Mouse (Mus musculus): ENCODE data around the gene Evc. TPM values are rescaled to one million over a fixed set of nuclear protein-coding genes. Genes with fewer than 3 reads are reported as not detected.

Evc gene
- polyA plus RNA-seq, 1 experiment = 2.1 TPM

DNA sequence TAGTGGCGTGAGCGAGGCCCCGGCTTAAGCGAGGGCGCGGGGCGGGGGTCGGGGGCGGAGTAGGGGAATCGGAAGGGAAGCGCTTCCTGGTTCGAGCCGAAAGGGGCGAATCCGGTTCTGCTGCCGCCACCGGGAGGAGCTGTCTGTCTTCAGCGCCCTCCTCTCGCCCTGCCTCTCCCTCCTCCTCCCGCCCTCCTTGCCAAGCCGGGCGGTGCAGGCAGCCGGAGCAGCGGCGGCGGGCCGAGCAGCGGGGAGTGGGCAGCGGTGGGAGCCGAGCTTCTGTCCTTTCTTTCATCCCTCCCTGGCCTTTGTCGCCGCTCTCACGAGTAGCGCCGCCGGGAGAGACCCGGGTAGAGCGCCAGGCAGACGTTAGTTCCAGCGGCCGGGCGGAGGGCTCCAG lies 91.0 kb downstream of the Evc start:
- H3K4me1 ChIP-seq (replicated peaks; ENCODE audit: control insufficient read depth, insufficient read depth, low read length) = peaks cover 7% of the 10 kb centered on the region; the same call in 1 of the 2 replicates
- H3K27ac ChIP-seq (ENCODE audit: control insufficient read depth, insufficient read depth, low read length) = no peak overlapping the region
- TF ChIP-seq CTCF (IDR thresholded peaks at IDR 0.05; ENCODE audit: borderline replicate concordance, control insufficient read depth, extremely low read depth, insufficient read depth, low read length, poor library complexity) (no peak), POLR2A (IDR thresholded peaks at IDR 0.05; ENCODE audit: control insufficient read depth, extremely low read depth, insufficient read depth, low read length, poor library complexity) (no peak)
- H3K36me3 ChIP-seq (ENCODE audit: control insufficient read depth, insufficient read depth, low read length) = no peaks in the 10 kb centered on the region
- DNase-seq = peak; percentile 53
- peak overlapping the region; percentile 3; the same call in 1 of the 2 replicates for H3K4me3 ChIP-seq (ENCODE audit: control insufficient read depth, insufficient read depth, low read length)
- 5% methylated on average over 42 of the region's 42 CpGs for WGBS
- peaks cover 6% of the 10 kb centered on the region; the same call in 1 of the 2 replicates for H3K27me3 ChIP-seq (ENCODE audit: control insufficient read depth, insufficient read depth, low read length)

DNA sequence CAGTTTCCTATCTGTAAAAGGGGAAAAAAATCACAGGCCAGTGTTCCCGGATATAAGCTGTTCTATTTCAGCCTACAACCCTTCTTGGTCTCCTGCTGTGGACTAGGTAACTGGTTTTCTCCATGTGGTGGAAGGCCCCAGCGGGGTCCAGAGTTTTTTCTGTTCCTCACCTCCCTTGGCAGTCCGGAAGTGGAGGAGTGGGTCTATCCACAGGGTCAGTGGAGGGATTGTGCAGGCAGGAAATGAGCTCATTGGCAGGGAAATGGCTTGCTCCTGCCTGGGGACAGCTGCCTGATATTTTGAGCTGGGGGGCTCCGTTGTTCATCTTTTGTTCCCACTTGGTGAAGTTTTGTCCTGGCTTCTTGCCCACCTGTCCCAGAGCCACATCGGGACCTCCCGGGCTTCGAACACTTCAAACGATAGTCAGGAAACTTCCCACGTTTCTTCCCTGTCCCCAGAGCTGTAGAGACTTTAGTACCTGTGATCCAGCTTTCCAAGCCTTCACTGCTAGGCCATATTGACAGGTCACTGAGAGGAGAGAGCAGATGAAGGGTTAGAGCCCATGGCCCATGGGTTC lies 91.9 kb downstream of the Evc start:
- Histone ChIP-seq H3K4me3 (ENCODE audit: control insufficient read depth, insufficient read depth, low read length) (no peak overlapping the region), H3K36me3 (ENCODE audit: control insufficient read depth, insufficient read depth, low read length) (no peaks in the 10 kb centered on the region), H3K27me3 (ENCODE audit: control insufficient read depth, insufficient read depth, low read length) (peaks cover 6% of the 10 kb centered on the region; the same call in 1 of the 2 replicates), H3K4me1 (replicated peaks; ENCODE audit: control insufficient read depth, insufficient read depth, low read length) (peaks cover 7% of the 10 kb centered on the region; the same call in 1 of the 2 replicates), H3K27ac (ENCODE audit: control insufficient read depth, insufficient read depth, low read length) (no peak overlapping the region)
- TF ChIP-seq POLR2A (IDR thresholded peaks at IDR 0.05; ENCODE audit: control insufficient read depth, extremely low read depth, insufficient read depth, low read length, poor library complexity) = no peak
- TF ChIP-seq CTCF (IDR thresholded peaks at IDR 0.05; ENCODE audit: borderline replicate concordance, control insufficient read depth, extremely low read depth, insufficient read depth, low read length, poor library complexity) = no peak
- DNase-seq = no peak
- WGBS = 22% methylated on average over 9 of the region's 9 CpGs

DNA sequence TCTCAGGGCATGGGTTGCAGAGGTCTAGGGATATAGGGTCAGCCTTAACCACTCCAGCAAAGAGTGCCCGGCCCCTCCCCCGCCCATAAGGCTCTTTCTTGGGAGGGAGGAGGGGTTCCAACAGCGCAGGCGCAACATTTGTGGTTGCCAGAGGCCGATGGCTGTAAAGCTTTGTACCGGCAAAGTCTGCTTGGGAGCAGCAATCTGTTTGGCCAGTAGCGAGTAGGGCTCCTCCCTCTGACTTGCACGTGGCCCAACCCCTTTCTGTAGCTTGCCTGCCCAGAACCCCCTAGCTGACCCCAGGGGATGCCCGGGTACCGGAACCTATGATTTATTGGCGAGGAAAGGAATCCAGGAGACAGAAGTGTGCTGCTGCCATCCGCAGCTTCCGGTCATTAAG lies 92.5 kb downstream of the Evc start:
- DNase-seq = no peak
- Histone ChIP-seq H3K4me1 (replicated peaks; ENCODE audit: control insufficient read depth, insufficient read depth, low read length) (peaks cover 7% of the 10 kb centered on the region; the same call in 1 of the 2 replicates), H3K27ac (ENCODE audit: control insufficient read depth, insufficient read depth, low read length) (no peak overlapping the region), H3K27me3 (ENCODE audit: control insufficient read depth, insufficient read depth, low read length) (peaks cover 6% of the 10 kb centered on the region; the same call in 1 of the 2 replicates), H3K36me3 (ENCODE audit: control insufficient read depth, insufficient read depth, low read length) (no peaks in the 10 kb centered on the region), H3K4me3 (ENCODE audit: control insufficient read depth, insufficient read depth, low read length) (no peak overlapping the region)
- 13% methylated on average over 13 of the region's 13 CpGs for WGBS
- TF ChIP-seq POLR2A (IDR thresholded peaks at IDR 0.05; ENCODE audit: control insufficient read depth, extremely low read depth, insufficient read depth, low read length, poor library complexity) (no peak), CTCF (IDR thresholded peaks at IDR 0.05; ENCODE audit: borderline replicate concordance, control insufficient read depth, extremely low read depth, insufficient read depth, low read length, poor library complexity) (no peak)

DNA sequence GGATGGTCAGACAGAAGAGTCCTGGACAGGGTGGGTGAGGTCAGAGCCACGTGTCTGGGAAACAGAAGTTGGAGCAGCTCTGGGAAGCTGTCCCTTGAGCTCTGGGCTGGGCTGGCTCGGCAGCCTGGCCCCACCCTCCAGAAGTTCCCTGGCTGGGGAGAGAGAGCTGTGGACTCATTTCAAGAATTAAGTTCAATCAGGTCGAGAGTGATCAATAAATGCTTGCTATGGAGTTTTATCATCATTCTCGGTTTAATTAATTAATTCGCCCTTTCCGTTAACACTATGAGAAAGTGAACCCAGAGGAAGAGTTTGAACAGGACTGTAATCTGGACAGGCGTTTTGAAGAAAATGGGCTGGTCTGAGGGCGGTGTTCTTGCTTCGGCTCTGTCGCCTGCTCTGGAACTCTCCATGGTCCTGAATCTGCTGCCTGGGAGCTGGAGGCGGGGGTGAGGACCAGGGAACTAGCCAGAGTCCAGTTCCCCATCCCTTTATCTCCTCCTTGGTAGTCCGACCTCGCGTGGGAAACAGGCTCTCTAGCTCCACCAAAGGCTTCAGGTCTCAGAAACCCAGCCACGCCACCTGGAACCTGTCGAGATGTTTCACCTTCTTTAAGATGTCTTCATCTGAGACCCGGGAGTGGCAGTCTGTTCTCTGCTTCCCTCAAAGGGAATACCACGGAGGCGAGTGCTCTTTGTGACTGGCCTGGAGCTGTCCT lies 93.4 kb downstream of the Evc start:
- no peaks in the 10 kb centered on the region for H3K36me3 ChIP-seq (ENCODE audit: control insufficient read depth, insufficient read depth, low read length)
- peaks cover 7% of the 10 kb centered on the region; the same call in 1 of the 2 replicates for H3K4me1 ChIP-seq (replicated peaks; ENCODE audit: control insufficient read depth, insufficient read depth, low read length)
- no peak overlapping the region for H3K27ac ChIP-seq (ENCODE audit: control insufficient read depth, insufficient read depth, low read length)
- peak; percentile 50 for DNase-seq
- peaks cover 6% of the 10 kb centered on the region; the same call in 1 of the 2 replicates for H3K27me3 ChIP-seq (ENCODE audit: control insufficient read depth, insufficient read depth, low read length)
- H3K4me3 ChIP-seq (ENCODE audit: control insufficient read depth, insufficient read depth, low read length) = no peak overlapping the region
- 6% methylated on average over 19 of the region's 19 CpGs for WGBS
- no peak for TF ChIP-seq CTCF (IDR thresholded peaks at IDR 0.05; ENCODE audit: borderline replicate concordance, control insufficient read depth, extremely low read depth, insufficient read depth, low read length, poor library complexity)
- TF ChIP-seq POLR2A (IDR thresholded peaks at IDR 0.05; ENCODE audit: control insufficient read depth, extremely low read depth, insufficient read depth, low read length, poor library complexity) = no peak

DNA sequence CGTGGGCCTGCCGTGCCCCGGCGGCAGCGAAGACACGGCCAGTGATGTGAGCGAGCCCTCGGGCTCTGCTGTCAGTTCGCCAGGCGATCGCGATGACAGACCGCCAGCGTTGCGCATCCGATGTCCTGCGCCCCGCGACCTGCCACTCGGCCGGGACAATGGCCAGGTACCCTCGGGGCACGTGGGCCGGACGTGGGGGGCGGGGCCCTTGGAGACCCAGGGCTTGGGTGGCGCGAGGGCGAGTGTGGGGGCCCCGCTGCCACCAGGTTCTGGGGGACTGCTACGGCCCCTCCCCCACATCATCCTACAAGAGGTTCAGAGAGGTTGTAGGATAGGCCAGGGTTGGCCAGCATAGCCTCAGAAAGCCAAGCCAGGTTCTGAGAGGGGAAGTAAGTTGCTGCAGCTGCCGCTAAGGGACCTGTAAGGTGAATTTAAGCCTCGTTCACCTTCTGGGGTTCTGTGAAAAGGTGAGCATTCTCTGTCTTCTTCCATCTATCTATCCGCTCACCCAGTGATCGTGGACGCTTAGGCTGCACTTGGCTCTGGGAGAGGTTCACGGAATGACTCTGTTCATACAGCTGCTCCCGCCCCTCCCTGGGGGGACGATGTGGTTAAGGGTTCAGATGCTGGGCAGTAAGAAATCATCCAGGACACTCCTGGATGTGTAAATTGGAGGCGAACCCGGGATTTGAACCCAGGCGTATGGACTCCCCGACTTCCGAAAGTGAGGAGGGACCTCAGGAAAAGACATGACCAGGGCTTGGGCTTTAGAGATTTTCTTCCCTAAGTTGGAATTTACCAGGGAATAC lies 94.1 kb downstream of the Evc start:
- H3K36me3 ChIP-seq (ENCODE audit: control insufficient read depth, insufficient read depth, low read length) = no peaks in the 10 kb centered on the region
- no peak overlapping the region for H3K27ac ChIP-seq (ENCODE audit: control insufficient read depth, insufficient read depth, low read length)
- TF ChIP-seq POLR2A (IDR thresholded peaks at IDR 0.05; ENCODE audit: control insufficient read depth, extremely low read depth, insufficient read depth, low read length, poor library complexity) = no peak
- no peak for TF ChIP-seq CTCF (IDR thresholded peaks at IDR 0.05; ENCODE audit: borderline replicate concordance, control insufficient read depth, extremely low read depth, insufficient read depth, low read length, poor library complexity)
- DNase-seq = no peak
- H3K4me3 ChIP-seq (ENCODE audit: control insufficient read depth, insufficient read depth, low read length) = no peak overlapping the region
- H3K27me3 ChIP-seq (ENCODE audit: control insufficient read depth, insufficient read depth, low read length) = peaks cover 6% of the 10 kb centered on the region; the same call in 1 of the 2 replicates
- H3K4me1 ChIP-seq (replicated peaks; ENCODE audit: control insufficient read depth, insufficient read depth, low read length) = peaks cover 7% of the 10 kb centered on the region; the same call in 1 of the 2 replicates
- WGBS = 18% methylated on average over 44 of the region's 44 CpGs

DNA sequence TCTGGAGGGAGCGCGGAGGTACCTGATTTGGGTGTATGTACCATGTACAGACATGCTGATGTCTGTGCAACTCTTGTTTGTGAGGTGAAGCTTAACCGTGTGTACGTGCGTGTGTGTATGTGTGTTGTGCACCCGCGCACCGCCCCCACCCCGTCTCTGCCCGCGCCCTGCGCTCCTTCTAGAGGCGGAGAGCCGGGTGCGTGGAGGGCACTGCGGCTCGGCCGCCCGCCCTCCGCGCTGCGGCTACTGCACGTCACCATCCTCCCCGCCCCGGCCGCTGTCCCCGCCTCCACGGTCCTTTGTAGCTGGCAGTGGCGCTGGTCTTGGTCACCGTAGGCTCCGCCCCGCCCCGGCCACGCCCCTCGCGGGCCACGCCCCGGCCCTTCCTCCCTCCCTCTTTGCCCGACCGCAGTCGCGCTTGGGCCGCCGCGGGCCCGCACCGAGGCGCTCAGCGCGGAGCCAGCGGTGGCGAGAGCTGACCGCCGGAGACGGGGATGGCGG lies 95.0 kb downstream of the Evc start, which contains the start of gene Crmp1:
Crmp1 (plus strand) TSS at position 290 of the 501 bp plus-strand sequence.
- no peaks in the 10 kb centered on the region for H3K36me3 ChIP-seq (ENCODE audit: control insufficient read depth, insufficient read depth, low read length)
- H3K4me3 ChIP-seq (ENCODE audit: control insufficient read depth, insufficient read depth, low read length) = no peak within 1 kb of the TSS
- H3K27ac ChIP-seq (ENCODE audit: control insufficient read depth, insufficient read depth, low read length) = no peak within 1 kb of the TSS
- WGBS = 5% methylated on average over 55 of the region's 56 CpGs
- no peak for DNase-seq
- H3K27me3 ChIP-seq (ENCODE audit: control insufficient read depth, insufficient read depth, low read length) = peaks cover 6% of the 10 kb centered on the region; the same call in 1 of the 2 replicates
- H3K4me1 ChIP-seq (replicated peaks; ENCODE audit: control insufficient read depth, insufficient read depth, low read length) = peaks cover 6% of the 10 kb centered on the region; the same call in 1 of the 2 replicates
- TF ChIP-seq POLR2A (IDR thresholded peaks at IDR 0.05; ENCODE audit: control insufficient read depth, extremely low read depth, insufficient read depth, low read length, poor library complexity) (no peak), CTCF (IDR thresholded peaks at IDR 0.05; ENCODE audit: borderline replicate concordance, control insufficient read depth, extremely low read depth, insufficient read depth, low read length, poor library complexity) (no peak)
